ENCODE assay signal across 8 mouse cellular contexts in genomic region chr8:70798281-70798680, GRCm38 (mm10). TPM values are rescaled to one million over a fixed set of nuclear protein-coding genes. Genes with fewer than 3 reads are reported as not detected.
DNase-seq lines count a peak whose midpoint lies in the region; ATAC-seq lines count a peak whose summit lies in the region.

No protein-coding gene starts in this region.

- ATAC-seq in intestine, embryonic 16.5 days = no peak
- ATAC-seq in liver, embryonic 15.5 days (ENCODE audit: insufficient read depth) = no peak
- ATAC-seq in stomach, embryonic 16.5 days (ENCODE audit: insufficient read depth, low FRiP score) = no peak

- H3K9ac ChIP-seq in intestine, embryonic 16.5 days (ENCODE audit: low read depth, low read length) = peak overlapping the region; percentile 89
- H3K9ac ChIP-seq in liver, embryonic 15.5 days = no peak overlapping the region; the same call in 1 of the 2 replicates
- H3K9ac ChIP-seq in stomach, embryonic 16.5 days (ENCODE audit: low read length) = peak overlapping the region; percentile 68

- H3K4me2 ChIP-seq in intestine, embryonic 16.5 days (ENCODE audit: low read depth, low read length) = peak overlapping the region; percentile 93
- peak overlapping the region; percentile 92 for H3K4me2 ChIP-seq in liver, embryonic 15.5 days
- peak overlapping the region; percentile 96 for H3K4me2 ChIP-seq in stomach, embryonic 16.5 days (ENCODE audit: low read depth, low read length)

- peak; percentile 75 for DNase-seq in gastrocnemius, adult 18-20 months (ENCODE audit: low spot score)
- no peak for DNase-seq in gastrocnemius, postnatal 14 days
- no peak for DNase-seq in forebrain, embryonic 10.5 days (ENCODE audit: extremely low spot score, low spot score)
- DNase-seq in adrenal gland, postnatal 14 days = no peak
- DNase-seq in gastrocnemius, adult 8-10 months (ENCODE audit: low spot score in 2 of 2) = no peak

- H3K4me1 ChIP-seq in forebrain, embryonic 10.5 days = peaks cover 66% of the 10 kb centered on the region
- H3K4me1 ChIP-seq in intestine, embryonic 16.5 days (ENCODE audit: control insufficient read depth, insufficient read depth, low read length) = peaks cover 32% of the 10 kb centered on the region
- peaks cover 65% of the 10 kb centered on the region for H3K4me1 ChIP-seq in liver, embryonic 15.5 days (replicated peaks)
- peaks cover 19% of the 10 kb centered on the region for H3K4me1 ChIP-seq in stomach, embryonic 16.5 days (ENCODE audit: control insufficient read depth, insufficient read depth, low read length)

- H3K4me3 ChIP-seq in forebrain, embryonic 10.5 days = peak overlapping the region; percentile 70
- peak overlapping the region; percentile 70 for H3K4me3 ChIP-seq in intestine, embryonic 16.5 days (ENCODE audit: low read length)
- peak overlapping the region; percentile 64 for H3K4me3 ChIP-seq in liver, embryonic 15.5 days (replicated peaks)
- peak overlapping the region; percentile 64 for H3K4me3 ChIP-seq in stomach, embryonic 16.5 days (replicated peaks; ENCODE audit: low read length)

- H3K36me3 ChIP-seq in forebrain, embryonic 10.5 days (replicated peaks) = no peaks in the 10 kb centered on the region
- no peaks in the 10 kb centered on the region for H3K36me3 ChIP-seq in intestine, embryonic 16.5 days (ENCODE audit: control insufficient read depth, insufficient read depth, low read length)
- H3K36me3 ChIP-seq in liver, embryonic 15.5 days (replicated peaks) = no peaks in the 10 kb centered on the region
- H3K36me3 ChIP-seq in stomach, embryonic 16.5 days (ENCODE audit: control insufficient read depth, insufficient read depth, low read length) = no peaks in the 10 kb centered on the region

- H3K9me3 ChIP-seq in forebrain, embryonic 10.5 days = no peaks in the 10 kb centered on the region
- H3K9me3 ChIP-seq in intestine, embryonic 16.5 days (ENCODE audit: control insufficient read depth, low read length) = no peaks in the 10 kb centered on the region
- no peaks in the 10 kb centered on the region for H3K9me3 ChIP-seq in liver, embryonic 15.5 days (replicated peaks)
- H3K9me3 ChIP-seq in stomach, embryonic 16.5 days (replicated peaks; ENCODE audit: control insufficient read depth, low read length) = no peaks in the 10 kb centered on the region

- peaks cover 89% of the 10 kb centered on the region for H3K27me3 ChIP-seq in forebrain, embryonic 10.5 days (ENCODE audit: poor library complexity, severe bottlenecking)
- 0 out of 2 replicates have a peak, but pooled peaks cover 2% of the 10 kb centered on the region for H3K27me3 ChIP-seq in intestine, embryonic 16.5 days (replicated peaks; ENCODE audit: control insufficient read depth, insufficient read depth, low read length)
- H3K27me3 ChIP-seq in liver, embryonic 15.5 days = peaks cover 77% of the 10 kb centered on the region
- H3K27me3 ChIP-seq in stomach, embryonic 16.5 days (ENCODE audit: control insufficient read depth, insufficient read depth, low read length) = peaks cover 22% of the 10 kb centered on the region

- intact Hi-C loops in gastrocnemius, postnatal 14 days (cut with DNase I; ENCODE audit: low total_unique reads) = no loop called here

- 17% methylated on average over 15 of the region's 15 CpGs for WGBS in forebrain, embryonic 10.5 days
- WGBS in intestine, embryonic 16.5 days = 11% methylated on average over 15 of the region's 15 CpGs
- WGBS in liver, embryonic 15.5 days (ENCODE audit: insufficient replicate concordance) = 16% methylated on average over 15 of the region's 15 CpGs
- WGBS in stomach, embryonic 16.5 days = 10% methylated on average over 15 of the region's 15 CpGs

- H3K27ac ChIP-seq in forebrain, embryonic 10.5 days = peak overlapping the region; percentile 88
- peak overlapping the region; percentile 92 for H3K27ac ChIP-seq in intestine, embryonic 16.5 days (ENCODE audit: low read length)
- peak overlapping the region; percentile 58 for H3K27ac ChIP-seq in liver, embryonic 15.5 days (replicated peaks)
- no peak overlapping the region for H3K27ac ChIP-seq in stomach, embryonic 16.5 days (ENCODE audit: low read length)

RNA-seq across cellular contexts. Expression of gene Mast3, which starts 6.6 kb away (rescaled TPM):
- 1 to 10 TPM; 2.7 TPM for total RNA-seq in gastrocnemius, adult 18-20 months (2021)
- total RNA-seq in gastrocnemius, postnatal 14 days (2021) = 1 to 10 TPM; 5.2 to 7.0 TPM
- polyA plus RNA-seq in forebrain, embryonic 10.5 days (2016; fragmentation: Nextera tagmentation; extraction: Ambion mirVana) = 12.0 and 14.9 TPM in 2 replicates
- polyA plus RNA-seq in intestine, embryonic 16.5 days (2015; fragmentation: Nextera tagmentation; extraction: Ambion mirVana) = 12.9 and 15.1 TPM in 2 replicates
- polyA plus RNA-seq in liver, embryonic 15.5 days (2015; fragmentation: Nextera tagmentation; extraction: Ambion mirVana) = 6.7 and 8.2 TPM in 2 replicates
- 10.0 and 10.5 TPM in 2 replicates for polyA plus RNA-seq in stomach, embryonic 16.5 days (2015; fragmentation: Nextera tagmentation; extraction: Ambion mirVana)
- total RNA-seq in adrenal gland, postnatal 14 days (2021) = 22.9 and 28.2 TPM in 2 replicates
- total RNA-seq in gastrocnemius, adult 8-10 months (2022) = 1 to 10 TPM; 1.7 to 4.5 (median 2.4) TPM

RNA-seq across cellular contexts. Expression of gene Il12rb1, which starts 10.0 kb away (rescaled TPM):
- under 1 TPM in 1 of 2 experiments, not detected in 1; 0.07 TPM for total RNA-seq in gastrocnemius, adult 18-20 months (2021)
- under 1 TPM in 1 of 2 experiments, not detected in 1; 0.09 TPM for total RNA-seq in gastrocnemius, postnatal 14 days (2021)
- 0.12 TPM in 1 of 2 replicates, not detected in the other for polyA plus RNA-seq in forebrain, embryonic 10.5 days (2016; fragmentation: Nextera tagmentation; extraction: Ambion mirVana)
- 0.27 and 0.34 TPM in 2 replicates for polyA plus RNA-seq in intestine, embryonic 16.5 days (2015; fragmentation: Nextera tagmentation; extraction: Ambion mirVana)
- polyA plus RNA-seq in liver, embryonic 15.5 days (2015; fragmentation: Nextera tagmentation; extraction: Ambion mirVana) = 0.22 TPM in 2 replicates
- polyA plus RNA-seq in stomach, embryonic 16.5 days (2015; fragmentation: Nextera tagmentation; extraction: Ambion mirVana) = 0.23 TPM in 1 of 2 replicates, not detected in the other
- total RNA-seq in adrenal gland, postnatal 14 days (2021) = 0.34 TPM in 1 of 2 replicates, not detected in the other
- not detected for total RNA-seq in gastrocnemius, adult 8-10 months (2022)

RNA-seq across cellular contexts. Expression of gene Pik3r2, which starts 21.8 kb away (rescaled TPM):
- 10 to 100 TPM; 13.3 to 15.1 TPM for total RNA-seq in gastrocnemius, adult 18-20 months (2021)
- 10 to 100 TPM; 23.0 to 27.9 TPM for total RNA-seq in gastrocnemius, postnatal 14 days (2021)
- polyA plus RNA-seq in forebrain, embryonic 10.5 days (2016; fragmentation: Nextera tagmentation; extraction: Ambion mirVana) = 67.1 and 69.2 TPM in 2 replicates
- 63.7 and 65.3 TPM in 2 replicates for polyA plus RNA-seq in intestine, embryonic 16.5 days (2015; fragmentation: Nextera tagmentation; extraction: Ambion mirVana)
- 14.7 and 16.5 TPM in 2 replicates for polyA plus RNA-seq in liver, embryonic 15.5 days (2015; fragmentation: Nextera tagmentation; extraction: Ambion mirVana)
- 57.6 and 60.8 TPM in 2 replicates for polyA plus RNA-seq in stomach, embryonic 16.5 days (2015; fragmentation: Nextera tagmentation; extraction: Ambion mirVana)
- total RNA-seq in adrenal gland, postnatal 14 days (2021) = 35.4 and 44.0 TPM in 2 replicates
- 10 to 100 TPM; 14.5 to 17.4 (median 16.0) TPM for total RNA-seq in gastrocnemius, adult 8-10 months (2022)

RNA-seq across cellular contexts. Expression of gene Mpv17l2, which starts 37.5 kb away (rescaled TPM):
- 10 to 100 TPM; 19.9 to 20.9 TPM for total RNA-seq in gastrocnemius, adult 18-20 months (2021)
- 10 to 100 TPM; 28.3 to 31.9 TPM for total RNA-seq in gastrocnemius, postnatal 14 days (2021)
- 30.8 and 34.3 TPM in 2 replicates for polyA plus RNA-seq in forebrain, embryonic 10.5 days (2016; fragmentation: Nextera tagmentation; extraction: Ambion mirVana)
- polyA plus RNA-seq in intestine, embryonic 16.5 days (2015; fragmentation: Nextera tagmentation; extraction: Ambion mirVana) = 78.6 and 79.8 TPM in 2 replicates
- polyA plus RNA-seq in liver, embryonic 15.5 days (2015; fragmentation: Nextera tagmentation; extraction: Ambion mirVana) = 34.7 and 37.8 TPM in 2 replicates
- polyA plus RNA-seq in stomach, embryonic 16.5 days (2015; fragmentation: Nextera tagmentation; extraction: Ambion mirVana) = 47.6 and 54.3 TPM in 2 replicates
- total RNA-seq in adrenal gland, postnatal 14 days (2021) = 113 and 123 TPM in 2 replicates
- 10 to 100 TPM; 19.7 to 24.6 (median 22.2) TPM for total RNA-seq in gastrocnemius, adult 8-10 months (2022)

RNA-seq across cellular contexts. Expression of gene Arrdc2, which starts 41.2 kb away (rescaled TPM):
- total RNA-seq in gastrocnemius, adult 18-20 months (2021) = 100 to 1,000 TPM in 1 of 2 experiments, 10 to 100 TPM in 1; 58.3 to 202 TPM
- total RNA-seq in gastrocnemius, postnatal 14 days (2021) = 10 to 100 TPM in 1 of 2 experiments, 1 to 10 TPM in 1; 4.8 to 71.3 TPM
- 4.8 and 5.7 TPM in 2 replicates for polyA plus RNA-seq in forebrain, embryonic 10.5 days (2016; fragmentation: Nextera tagmentation; extraction: Ambion mirVana)
- polyA plus RNA-seq in intestine, embryonic 16.5 days (2015; fragmentation: Nextera tagmentation; extraction: Ambion mirVana) = 8.3 and 9.0 TPM in 2 replicates
- 12.6 and 15.2 TPM in 2 replicates for polyA plus RNA-seq in liver, embryonic 15.5 days (2015; fragmentation: Nextera tagmentation; extraction: Ambion mirVana)
- polyA plus RNA-seq in stomach, embryonic 16.5 days (2015; fragmentation: Nextera tagmentation; extraction: Ambion mirVana) = 6.0 and 7.1 TPM in 2 replicates
- 12.5 and 15.8 TPM in 2 replicates for total RNA-seq in adrenal gland, postnatal 14 days (2021)
- total RNA-seq in gastrocnemius, adult 8-10 months (2022) = 100 to 1,000 TPM in 1 of 4 experiments, 10 to 100 TPM in 3; 38.9 to 177 (median 68.9) TPM
